ENCODE assay signal across 8 mouse cellular contexts in the genomic region with DNA sequence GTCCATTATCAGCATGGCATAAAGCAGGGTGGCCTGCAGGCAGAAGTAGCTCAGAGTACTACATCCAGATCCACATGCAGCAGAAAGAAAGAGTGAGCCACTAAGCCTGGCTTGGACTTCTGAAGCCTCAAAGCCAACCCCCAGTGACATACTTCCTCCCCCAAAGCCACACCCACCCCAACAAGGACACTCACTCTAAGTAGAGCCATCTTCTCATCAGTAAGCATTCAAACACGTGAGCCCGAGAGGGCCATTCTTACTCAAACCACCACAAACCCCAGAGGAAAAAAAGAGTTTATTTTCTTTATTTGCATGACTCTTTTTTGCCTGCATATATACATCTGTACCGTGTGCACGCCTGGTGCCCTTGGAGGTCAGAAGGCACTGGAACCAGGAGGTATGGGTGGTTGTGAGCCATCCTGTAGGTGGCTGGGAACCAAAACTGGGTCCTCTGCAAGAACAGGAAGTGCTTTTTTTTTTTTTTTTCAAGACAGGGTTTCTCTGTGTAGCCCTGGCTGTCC. TPM values are rescaled to one million over a fixed set of nuclear protein-coding genes. Genes with fewer than 3 reads are reported as not detected.
A peak's percentile ranks its signal among the peaks of the same experiment; 100 is the strongest.
DNase-seq lines count a peak whose midpoint lies in the region; ATAC-seq and TF ChIP-seq lines count a peak whose summit lies in the region.

No protein-coding gene starts in this region.

- no peak for ATAC-seq in heart, embryonic 12.5 days (ENCODE audit: insufficient number of reproducible peaks, low FRiP score)
- ATAC-seq in forebrain, embryonic 12.5 days (ENCODE audit: low FRiP score) = peak; percentile 45; the same call in 1 of the 2 replicates
- peak; percentile 51 for ATAC-seq in midbrain, postnatal 0 days (ENCODE audit: low FRiP score)

- peaks cover 29% of the 10 kb centered on the region for H3K4me1 ChIP-seq in heart, embryonic 12.5 days (replicated peaks)
- H3K4me1 ChIP-seq in forebrain, embryonic 12.5 days = peaks cover 21% of the 10 kb centered on the region
- H3K4me1 ChIP-seq in limb, embryonic 10.5 days = peaks cover 16% of the 10 kb centered on the region
- H3K4me1 ChIP-seq in midbrain, postnatal 0 days (ENCODE audit: insufficient read depth, low read length) = peaks cover 7% of the 10 kb centered on the region; the same call in 1 of the 2 replicates

- intact Hi-C loops in heart, postnatal 14 days (cut with DNase I) = no loop called here

- 0 out of 2 replicates have a peak overlapping the region, but pooled peaks have one; percentile 41 for H3K9ac ChIP-seq in heart, embryonic 12.5 days
- H3K9ac ChIP-seq in forebrain, embryonic 12.5 days = peak overlapping the region; percentile 95
- peak overlapping the region; percentile 30; the same call in 1 of the 2 replicates for H3K9ac ChIP-seq in midbrain, postnatal 0 days (replicated peaks; ENCODE audit: low read length, poor library complexity, severe bottlenecking)

- no peaks in the 10 kb centered on the region for H3K9me3 ChIP-seq in heart, embryonic 12.5 days (replicated peaks)
- H3K9me3 ChIP-seq in forebrain, embryonic 12.5 days = no peaks in the 10 kb centered on the region
- H3K9me3 ChIP-seq in limb, embryonic 10.5 days (replicated peaks) = no peaks in the 10 kb centered on the region
- no peaks in the 10 kb centered on the region for H3K9me3 ChIP-seq in midbrain, postnatal 0 days (ENCODE audit: low read length)

- H3K4me3 ChIP-seq in heart, embryonic 12.5 days = peak overlapping the region; percentile 97
- H3K4me3 ChIP-seq in forebrain, embryonic 12.5 days (replicated peaks) = peak overlapping the region; percentile 87
- H3K4me3 ChIP-seq in limb, embryonic 10.5 days = peak overlapping the region; percentile 81
- H3K4me3 ChIP-seq in midbrain, postnatal 0 days (ENCODE audit: low read depth, low read length) = peak overlapping the region; percentile 77

- DNase-seq in heart, postnatal 14 days = no peak
- DNase-seq in MEL-GATA-1-ER (ENCODE audit: extremely low read depth, low read depth) = peak; percentile 79
- DNase-seq in limb, embryonic 10.5 days (ENCODE audit: low spot score) = peak; percentile 37
- no peak for DNase-seq in midbrain, postnatal 0 days (ENCODE audit: low spot score)
- no peak for DNase-seq in thymus, postnatal 25 days
- DNase-seq in urinary bladder, postnatal 36 days (ENCODE audit: low spot score in 2 of 2) = no peak

- 37% methylated on average over 4 of the region's 4 CpGs for WGBS in heart, embryonic 12.5 days
- WGBS in forebrain, embryonic 12.5 days = 34% methylated on average over 4 of the region's 4 CpGs
- 38% methylated on average over 4 of the region's 4 CpGs for WGBS in limb, embryonic 10.5 days
- 38% methylated on average over 4 of the region's 4 CpGs for WGBS in midbrain, postnatal 0 days

- peak overlapping the region; percentile 90 for H3K4me2 ChIP-seq in heart, embryonic 12.5 days
- H3K4me2 ChIP-seq in forebrain, embryonic 12.5 days = peak overlapping the region; percentile 91
- H3K4me2 ChIP-seq in midbrain, postnatal 0 days (ENCODE audit: low read depth, low read length, poor library complexity, severe bottlenecking) = peak overlapping the region; percentile 47

- no peaks in the 10 kb centered on the region for H3K36me3 ChIP-seq in heart, embryonic 12.5 days
- H3K36me3 ChIP-seq in forebrain, embryonic 12.5 days (replicated peaks) = no peaks in the 10 kb centered on the region
- H3K36me3 ChIP-seq in limb, embryonic 10.5 days = 0 out of 2 replicates have a peak, but pooled peaks cover 3% of the 10 kb centered on the region
- H3K36me3 ChIP-seq in midbrain, postnatal 0 days (ENCODE audit: insufficient read depth, low read length) = no peaks in the 10 kb centered on the region

- no peaks in the 10 kb centered on the region for H3K27me3 ChIP-seq in heart, embryonic 12.5 days (replicated peaks)
- no peaks in the 10 kb centered on the region for H3K27me3 ChIP-seq in forebrain, embryonic 12.5 days
- H3K27me3 ChIP-seq in limb, embryonic 10.5 days (ENCODE audit: low read depth, poor library complexity, severe bottlenecking) = no peaks in the 10 kb centered on the region
- no peaks in the 10 kb centered on the region for H3K27me3 ChIP-seq in midbrain, postnatal 0 days (ENCODE audit: insufficient read depth, low read length)

- no peak for TF ChIP-seq CTCF in midbrain, postnatal 0 days (IDR thresholded peaks at IDR 0.05)

- H3K27ac ChIP-seq in heart, embryonic 12.5 days (ENCODE audit: poor library complexity, severe bottlenecking) = peak overlapping the region; percentile 96
- peak overlapping the region; percentile 46; the same call in 1 of the 2 replicates for H3K27ac ChIP-seq in forebrain, embryonic 12.5 days
- H3K27ac ChIP-seq in limb, embryonic 10.5 days = peak overlapping the region; percentile 89
- H3K27ac ChIP-seq in midbrain, postnatal 0 days (ENCODE audit: low read depth, low read length) = peak overlapping the region; percentile 90

RNA-seq across cellular contexts. Expression of a gene that starts 0.5 kb away (rescaled TPM):
- 146 and 147 TPM in 2 replicates for polyA plus RNA-seq in heart, embryonic 12.5 days (2016; fragmentation: Nextera tagmentation; extraction: Ambion mirVana)
- 100 to 1,000 TPM; 139 to 150 TPM for total RNA-seq in heart, postnatal 14 days (2021)
- 91.9 and 94.8 TPM in 2 replicates for polyA plus RNA-seq in forebrain, embryonic 12.5 days (2016; fragmentation: Nextera tagmentation; extraction: Ambion mirVana)
- 61.3 and 67.2 TPM in 2 replicates for polyA plus RNA-seq in limb, embryonic 10.5 days (2016; fragmentation: Nextera tagmentation; extraction: Ambion mirVana)
- 117 and 151 TPM in 2 replicates for total RNA-seq in midbrain, postnatal 0 days (2014; rRNA removed)
- 80.1 and 83.4 TPM in 2 replicates for polyA plus RNA-seq in midbrain, postnatal 0 days (2015; fragmentation: Nextera tagmentation; extraction: Ambion mirVana)

RNA-seq across cellular contexts. Expression of a gene that starts 17.4 kb away (rescaled TPM):
- not detected in 2 replicates for polyA plus RNA-seq in heart, embryonic 12.5 days (2016; fragmentation: Nextera tagmentation; extraction: Ambion mirVana)
- total RNA-seq in heart, postnatal 14 days (2021) = not detected
- polyA plus RNA-seq in forebrain, embryonic 12.5 days (2016; fragmentation: Nextera tagmentation; extraction: Ambion mirVana) = not detected in 2 replicates
- not detected in 2 replicates for polyA plus RNA-seq in limb, embryonic 10.5 days (2016; fragmentation: Nextera tagmentation; extraction: Ambion mirVana)
- not detected in 2 replicates for total RNA-seq in midbrain, postnatal 0 days (2014; rRNA removed)
- not detected in 2 replicates for polyA plus RNA-seq in midbrain, postnatal 0 days (2015; fragmentation: Nextera tagmentation; extraction: Ambion mirVana)

RNA-seq across cellular contexts. Expression of a gene that starts 42.5 kb away (rescaled TPM):
- 279 and 286 TPM in 2 replicates for polyA plus RNA-seq in heart, embryonic 12.5 days (2016; fragmentation: Nextera tagmentation; extraction: Ambion mirVana)
- total RNA-seq in heart, postnatal 14 days (2021) = 100 to 1,000 TPM; 163 to 177 TPM
- polyA plus RNA-seq in forebrain, embryonic 12.5 days (2016; fragmentation: Nextera tagmentation; extraction: Ambion mirVana) = 227 and 231 TPM in 2 replicates
- polyA plus RNA-seq in limb, embryonic 10.5 days (2016; fragmentation: Nextera tagmentation; extraction: Ambion mirVana) = 353 and 441 TPM in 2 replicates
- 107 and 113 TPM in 2 replicates for total RNA-seq in midbrain, postnatal 0 days (2014; rRNA removed)
- polyA plus RNA-seq in midbrain, postnatal 0 days (2015; fragmentation: Nextera tagmentation; extraction: Ambion mirVana) = 242 and 251 TPM in 2 replicates

RNA-seq across cellular contexts. Expression of a gene that starts 42.5 kb away (rescaled TPM):
- 35.5 and 37.9 TPM in 2 replicates for polyA plus RNA-seq in heart, embryonic 12.5 days (2016; fragmentation: Nextera tagmentation; extraction: Ambion mirVana)
- total RNA-seq in heart, postnatal 14 days (2021) = 10 to 100 TPM; 20.8 to 28.6 TPM
- 55.3 and 60.3 TPM in 2 replicates for polyA plus RNA-seq in forebrain, embryonic 12.5 days (2016; fragmentation: Nextera tagmentation; extraction: Ambion mirVana)
- 52.4 and 56.0 TPM in 2 replicates for polyA plus RNA-seq in limb, embryonic 10.5 days (2016; fragmentation: Nextera tagmentation; extraction: Ambion mirVana)
- total RNA-seq in midbrain, postnatal 0 days (2014; rRNA removed) = 40.7 and 45.9 TPM in 2 replicates
- 24.7 and 25.7 TPM in 2 replicates for polyA plus RNA-seq in midbrain, postnatal 0 days (2015; fragmentation: Nextera tagmentation; extraction: Ambion mirVana)

Comparison
In these comparisons a context has a peak if more than half of its experiments do, and no peak if none do; other contexts are left out.
1. H3K27ac ChIP-seq: peak in every context shown above with its lines; median percentile 96 in heart, embryonic 12.5 days; 90 in midbrain, postnatal 0 days; 89 in limb, embryonic 10.5 days; 46 in forebrain, embryonic 12.5 days.
2. H3K9ac ChIP-seq: peak in every context shown above with its lines; median percentile 95 in forebrain, embryonic 12.5 days; 41 in heart, embryonic 12.5 days; 30 in midbrain, postnatal 0 days.
3. DNase-seq: peak in MEL-GATA-1-ER (single experiment) and limb, embryonic 10.5 days (single experiment); none in heart, postnatal 14 days (0 of 2), midbrain, postnatal 0 days (single experiment), thymus, postnatal 25 days (single experiment) and urinary bladder, postnatal 36 days (0 of 2).
4. Peak in every context shown above with its lines, with median percentiles within 50 percentile points of each other: H3K4me2 ChIP-seq and H3K4me3 ChIP-seq.